Mouse (Mus musculus) hindbrain, embryonic 16.5 days (tissue): ENCODE data around the gene Ano9. TPM values are rescaled to one million over a fixed set of nuclear protein-coding genes. Genes with fewer than 3 reads are reported as not detected.

Experiments used
- ATAC-seq: fragments of 200-750 bp; cut with Nextera tagmentation; 2 replicates; pipeline ENCODE4 v1.8.0; 2017; ENCODE audit warnings: moderate TSS enrichment, moderate library complexity
- H3K27ac ChIP-seq: fragments of 300-500 bp; sonication (generic); 2 replicates; pipeline ENCODE4 v1.5.1; 2014; ENCODE audit warnings: low read depth, mild to moderate bottlenecking, control low read depth, low read length, moderate library complexity
- H3K27me3 ChIP-seq: fragments of 300-500 bp; sonication (generic); replicated peaks from 2 replicates; pipeline ENCODE4 v1.6.1; 2014; ENCODE audit warnings: low read length; ENCODE audit not compliant: control insufficient read depth, insufficient read depth
- H3K36me3 ChIP-seq: fragments of 300-500 bp; sonication (generic); 2 replicates; pipeline ENCODE4 v1.6.1; 2014; ENCODE audit warnings: mild to moderate bottlenecking, low read length, moderate library complexity, mixed read lengths; ENCODE audit not compliant: control insufficient read depth, insufficient read depth
- H3K4me1 ChIP-seq: fragments of 300-500 bp; sonication (generic); 2 replicates; pipeline ENCODE4 v1.6.1; 2014; ENCODE audit warnings: low read depth, low read length; ENCODE audit not compliant: control insufficient read depth, insufficient read depth
- H3K4me2 ChIP-seq: fragments of 300-500 bp; sonication (generic); 2 replicates; pipeline ENCODE4 v1.6.1; 2014; ENCODE audit warnings: mild to moderate bottlenecking, low read length, control low read depth, moderate library complexity
- H3K4me3 ChIP-seq: fragments of 300-500 bp; sonication (generic); 2 replicates; pipeline ENCODE4 v1.5.1; 2014; ENCODE audit warnings: mild to moderate bottlenecking, low read length, control low read depth, moderate library complexity
- H3K9ac ChIP-seq: fragments of 300-500 bp; sonication (generic); 2 replicates; pipeline ENCODE4 v1.6.1; 2014; ENCODE audit warnings: low read depth, mild to moderate bottlenecking, control low read depth, low read length, moderate library complexity
- H3K9me3 ChIP-seq: fragments of 300-500 bp; sonication (generic); 2 replicates; pipeline ENCODE4 v1.6.1; 2014; ENCODE audit warnings: mild to moderate bottlenecking, low read length, moderate library complexity; ENCODE audit not compliant: control insufficient read depth
- WGBS: fragments of 180-500 bp; shearing (Covaris S2); extraction: QIAGEN DNeasy Blood & Tissue Kit; methylation state at CpG from one replicate; pipeline ENCODE4 v1.1.7; 2014; 5-methylcytosine and 5-hydroxymethylcytosine counted together
- polyA plus RNA-seq: library from polyadenylated mRNA; unstranded; fragments of >200 nt; fragmentation: Nextera tagmentation; extraction: Ambion mirVana; gene quantifications from 2 replicates; pipeline ENCODE4 v1.2.1, GENCODE M21; 2015

Ano9 gene
- polyA plus RNA-seq, 1 experiment from 2014 or later: 0.80 TPM

DNA sequence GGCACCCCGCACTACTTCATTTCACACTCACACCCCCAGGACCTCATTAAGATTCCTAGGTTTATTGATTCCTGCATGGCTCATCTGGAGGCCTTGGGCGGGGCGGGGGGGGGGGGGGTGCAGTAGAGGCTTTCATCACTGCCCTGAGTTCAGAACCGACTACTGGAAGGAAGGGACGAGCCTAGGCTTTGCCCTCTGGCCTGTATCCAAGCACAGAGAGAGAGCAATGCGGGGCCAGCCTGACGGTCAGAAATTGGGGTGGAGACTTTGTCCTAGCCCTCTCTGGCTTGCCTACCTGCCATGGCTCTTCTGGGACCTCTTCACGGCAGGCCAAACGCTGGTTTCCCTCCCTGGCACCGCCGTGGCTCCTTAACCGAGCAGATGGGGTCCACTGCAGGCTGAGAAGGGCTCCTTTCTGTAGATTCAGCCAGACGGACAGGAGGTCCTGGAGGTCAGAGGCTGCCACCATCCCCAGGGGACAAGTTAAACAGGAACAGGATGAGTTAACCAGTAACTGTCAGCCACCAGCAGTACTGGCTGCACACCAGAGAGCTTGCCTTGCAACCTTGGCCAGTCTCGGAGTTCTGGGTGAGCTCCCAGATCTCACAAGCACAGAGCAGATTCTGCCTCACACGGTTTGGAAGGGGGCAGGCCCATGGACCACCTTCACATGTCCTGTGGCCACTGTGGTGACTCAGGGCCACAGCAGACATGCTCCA is 23.0 kb downstream of the Ano9 start:
- 58% methylated on average over 15 of the region's 15 CpGs for WGBS
- peaks cover 23% of the 10 kb centered on the region for H3K27me3 ChIP-seq
- H3K4me2 ChIP-seq: no peak overlapping the region
- no peak for ATAC-seq
- no peaks in the 10 kb centered on the region for H3K9me3 ChIP-seq
- H3K27ac ChIP-seq: no peak overlapping the region
- H3K4me1 ChIP-seq: peaks cover 10% of the 10 kb centered on the region; the same call in 1 of the 2 replicates
- no peak overlapping the region for H3K9ac ChIP-seq
- no peaks in the 10 kb centered on the region for H3K36me3 ChIP-seq
- no peak overlapping the region for H3K4me3 ChIP-seq

DNA sequence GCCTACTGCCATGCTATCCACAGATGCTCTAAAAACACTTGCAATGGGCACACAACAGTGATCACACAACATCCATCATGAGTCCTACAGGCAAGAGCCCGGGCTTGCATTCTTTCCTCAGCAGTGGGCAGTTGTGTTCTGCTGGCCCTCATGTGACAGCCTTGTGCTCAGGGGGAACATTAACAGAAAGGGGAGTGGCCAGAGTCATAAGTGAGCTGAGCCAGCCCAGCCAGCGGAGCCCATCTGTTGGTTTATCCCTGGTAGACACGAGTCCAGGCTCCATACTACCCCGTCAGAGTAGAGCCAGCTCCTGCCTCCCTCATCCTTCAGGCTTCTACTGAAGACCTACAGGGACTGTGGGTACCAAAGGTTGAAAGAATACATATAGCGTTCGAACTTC is 23.7 kb downstream of the Ano9 start:
- H3K4me2 ChIP-seq: no peak overlapping the region
- WGBS: 84% methylated on average over 6 of the region's 6 CpGs
- no peaks in the 10 kb centered on the region for H3K36me3 ChIP-seq
- no peaks in the 10 kb centered on the region for H3K9me3 ChIP-seq
- H3K27ac ChIP-seq: no peak overlapping the region
- no peak overlapping the region for H3K9ac ChIP-seq
- H3K4me3 ChIP-seq: no peak overlapping the region
- H3K27me3 ChIP-seq: peaks cover 20% of the 10 kb centered on the region
- ATAC-seq: no peak
- peaks cover 7% of the 10 kb centered on the region; the same call in 1 of the 2 replicates for H3K4me1 ChIP-seq

GRCm38 (mm10) chr7:141092051-141092735 is 25.4 kb downstream of the Ano9 start:
- H3K9ac ChIP-seq: peak overlapping the region; percentile 31
- peak overlapping the region; percentile 22 for H3K4me3 ChIP-seq
- H3K4me2 ChIP-seq: peak overlapping the region; percentile 50
- no peak overlapping the region for H3K27ac ChIP-seq
- H3K27me3 ChIP-seq: peaks cover 14% of the 10 kb centered on the region
- H3K36me3 ChIP-seq: no peaks in the 10 kb centered on the region
- ATAC-seq: peak; percentile 70
- WGBS: 7% methylated on average over 37 of the region's 37 CpGs
- H3K9me3 ChIP-seq: no peaks in the 10 kb centered on the region
- H3K4me1 ChIP-seq: peaks cover 7% of the 10 kb centered on the region; the same call in 1 of the 2 replicates

- no peak for ATAC-seq
- Histone ChIP-seq H3K4me1 (peaks cover 7% of the 10 kb centered on the region; the same call in 1 of the 2 replicates), H3K4me2 (no peak overlapping the region), H3K9ac (no peak overlapping the region), H3K9me3 (no peaks in the 10 kb centered on the region), H3K36me3 (no peaks in the 10 kb centered on the region), H3K4me3 (no peak overlapping the region), H3K27ac (no peak overlapping the region), H3K27me3 (peaks cover 14% of the 10 kb centered on the region)
- WGBS: 61% methylated on average over 8 of the region's 8 CpGs
Measured at GRCm38 (mm10) chr7:141090228-141090627, 27.4 kb downstream of the Ano9 start.

- Histone ChIP-seq H3K27ac (no peak overlapping the region), H3K9ac (no peak overlapping the region), H3K4me1 (peaks cover 7% of the 10 kb centered on the region; the same call in 1 of the 2 replicates), H3K4me3 (no peak overlapping the region), H3K36me3 (no peaks in the 10 kb centered on the region), H3K4me2 (no peak overlapping the region), H3K9me3 (no peaks in the 10 kb centered on the region), H3K27me3 (peaks cover 14% of the 10 kb centered on the region)
- ATAC-seq: no peak
- WGBS: 15% methylated on average over 13 of the region's 18 CpGs
Measured at GRCm38 (mm10) chr7:141088473-141088872, 29.1 kb downstream of the Ano9 start.

GRCm38 (mm10) chr7:141087894-141088293 is 29.7 kb downstream of the Ano9 start:
- Histone ChIP-seq H3K27ac (no peak overlapping the region), H3K36me3 (no peaks in the 10 kb centered on the region), H3K9me3 (no peaks in the 10 kb centered on the region), H3K4me3 (no peak overlapping the region), H3K4me1 (peaks cover 7% of the 10 kb centered on the region; the same call in 1 of the 2 replicates), H3K9ac (no peak overlapping the region), H3K27me3 (peaks cover 11% of the 10 kb centered on the region), H3K4me2 (no peak overlapping the region)
- no peak for ATAC-seq
- WGBS: 45% methylated on average over 8 of the region's 8 CpGs

GRCm38 (mm10) chr7:141079481-141080449 is 37.8 kb downstream of the Ano9 start:
- H3K4me1 ChIP-seq: no peaks in the 10 kb centered on the region
- H3K9ac ChIP-seq: no peak overlapping the region
- H3K27ac ChIP-seq: no peak overlapping the region
- H3K27me3 ChIP-seq: no peaks in the 10 kb centered on the region
- H3K4me2 ChIP-seq: no peak overlapping the region
- H3K36me3 ChIP-seq: no peaks in the 10 kb centered on the region
- H3K4me3 ChIP-seq: no peak overlapping the region
- WGBS: 22% methylated on average over 34 of the region's 34 CpGs
- ATAC-seq: no peak
- no peaks in the 10 kb centered on the region for H3K9me3 ChIP-seq

DNA sequence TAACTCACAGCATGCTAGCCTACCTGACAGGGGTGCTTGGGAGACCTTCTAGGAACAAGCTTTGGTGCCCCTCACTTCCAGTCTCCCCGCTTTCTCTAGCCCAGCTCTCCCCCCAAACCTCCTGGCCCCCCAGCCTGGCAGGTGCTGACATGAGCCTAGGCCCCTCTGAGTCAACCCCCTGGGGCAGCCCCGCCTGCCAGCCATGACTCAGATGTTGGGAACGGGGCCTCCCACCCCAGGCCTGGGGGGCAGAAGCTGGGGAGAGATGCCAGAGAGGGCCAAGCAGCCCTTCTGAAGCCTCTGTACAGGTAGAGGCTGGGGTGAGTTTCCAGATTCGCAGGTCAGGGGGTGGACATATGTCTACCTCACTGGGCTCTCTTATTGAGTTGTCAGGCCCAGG is 38.7 kb downstream of the Ano9 start:
- Histone ChIP-seq H3K27me3 (no peaks in the 10 kb centered on the region), H3K36me3 (no peaks in the 10 kb centered on the region), H3K4me2 (no peak overlapping the region), H3K4me3 (no peak overlapping the region), H3K9ac (no peak overlapping the region), H3K27ac (no peak overlapping the region), H3K9me3 (no peaks in the 10 kb centered on the region), H3K4me1 (no peaks in the 10 kb centered on the region)
- ATAC-seq: no peak
- WGBS: 82% methylated on average over 4 of the region's 4 CpGs
